Mouse (Mus musculus): ENCODE measurements around the gene Inpp4b. TPM values are rescaled to one million over a fixed set of nuclear protein-coding genes. Genes with fewer than 3 reads are reported as not detected.

The Inpp4b gene
- total RNA-seq (2023), result 434 TPM

GRCm38 (mm10) chr8:81342236-81342998 is at the start of gene Inpp4b:
Inpp4b (plus strand) TSS chr8:81342556.

All from CD8-positive naive resting alpha-beta T cell, adult 57 days (primary cell).